Mouse (Mus musculus): Measurements from ENCODE around the gene Fam219b. TPM values are rescaled to one million over a fixed set of nuclear protein-coding genes. Genes with fewer than 3 reads are reported as not detected.

The Fam219b gene
- polyA plus RNA-seq, 2 experiments: 3.1 to 4.8 TPM

DNA sequence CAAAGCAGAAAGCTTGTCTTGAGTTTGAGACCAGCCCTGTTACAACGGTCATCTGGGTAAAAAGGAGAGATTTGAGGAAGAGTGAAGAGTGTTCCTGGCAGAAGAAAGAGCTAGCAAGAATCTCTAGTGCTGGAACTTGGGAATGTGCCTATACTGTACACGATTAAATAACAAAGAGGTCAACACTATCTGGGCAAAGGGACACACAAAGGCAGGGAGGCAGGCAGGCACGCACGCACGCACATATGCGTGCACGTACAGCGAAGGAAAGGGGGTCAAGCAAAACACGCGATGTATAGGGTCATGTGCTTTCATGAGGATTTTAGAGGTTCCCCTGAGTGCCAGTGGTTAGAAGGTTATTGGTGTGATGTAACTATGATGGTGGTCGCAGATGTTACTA lies 15.8 kb downstream of the Fam219b start:
- H3K4me2 ChIP-seq (ENCODE audit: low read depth): peak overlapping the region; percentile 79
- no peaks in the 10 kb centered on the region for H3K27me3 ChIP-seq (ENCODE audit: control insufficient read depth, insufficient read depth, low read length)
- H3K9ac ChIP-seq (replicated peaks): no peak overlapping the region
- DNase-seq (ENCODE audit: low read depth in 3 of 3, low spot score in 3 of 3) (no peak), ATAC-seq (ENCODE audit: insufficient read depth) (no peak)
- H3K36me3 ChIP-seq (replicated peaks; ENCODE audit: control insufficient read depth, insufficient read depth, low read depth): no peaks in the 10 kb centered on the region
- H3K9me3 ChIP-seq (ENCODE audit: control insufficient read depth, low read length): no peaks in the 10 kb centered on the region
- H3K27ac ChIP-seq: no peak overlapping the region
- no peak overlapping the region for H3K4me3 ChIP-seq (ENCODE audit: insufficient read depth in 1 of 2, low read depth in 2 of 2, low read length in 2 of 2)
- TF ChIP-seq CTCF (IDR thresholded peaks at IDR 0.05; ENCODE audit: low read depth) (no peak), EP300 (IDR thresholded peaks at IDR 0.05; ENCODE audit: low read depth) (no peak)
- WGBS (ENCODE audit: insufficient replicate concordance): 71% methylated on average over 11 of the region's 11 CpGs
- H3K4me1 ChIP-seq (replicated peaks; ENCODE audit: control insufficient read depth in 2 of 2, insufficient read depth in 2 of 2, low read length in 1 of 2): peaks cover 0 to 6% of the 10 kb centered on the region in 2 experiments; a peak in 3 of 4 replicates

DNA sequence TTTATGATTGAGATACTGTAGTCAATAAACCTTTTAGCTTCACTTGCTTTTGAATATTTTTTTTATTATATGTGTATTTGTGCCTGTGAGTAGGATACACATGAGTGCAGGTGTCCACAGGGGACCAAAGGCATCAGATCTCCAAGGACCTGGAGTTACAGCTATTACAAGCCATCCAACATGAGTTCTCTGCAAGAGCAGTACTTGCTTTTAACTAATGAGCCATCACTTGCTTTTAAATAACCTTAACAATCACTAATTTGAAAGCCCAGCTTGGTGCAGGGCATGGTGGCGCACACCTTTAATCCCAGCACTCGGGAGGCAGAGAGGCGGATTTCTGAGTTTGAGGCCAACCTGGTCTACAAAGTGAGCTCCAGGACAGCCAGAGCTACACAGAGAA lies 17.4 kb downstream of the Fam219b start:
- Histone ChIP-seq H3K27me3 (ENCODE audit: control insufficient read depth, insufficient read depth, low read length) (no peaks in the 10 kb centered on the region), H3K27ac (no peak overlapping the region), H3K4me3 (ENCODE audit: insufficient read depth in 1 of 2, low read depth in 2 of 2, low read length in 2 of 2) (no peak overlapping the region), H3K9me3 (ENCODE audit: control insufficient read depth, low read length) (no peaks in the 10 kb centered on the region), H3K4me2 (ENCODE audit: low read depth) (no peak overlapping the region), H3K9ac (replicated peaks) (no peak overlapping the region), H3K4me1 (replicated peaks; ENCODE audit: control insufficient read depth in 2 of 2, insufficient read depth in 2 of 2, low read length in 1 of 2) (peaks cover 0 to 6% of the 10 kb centered on the region in 2 experiments; a peak in 3 of 4 replicates), H3K36me3 (replicated peaks; ENCODE audit: control insufficient read depth, insufficient read depth, low read depth) (no peaks in the 10 kb centered on the region)
- 56% methylated on average over 3 of the region's 3 CpGs for WGBS (ENCODE audit: insufficient replicate concordance)
- DNase-seq (ENCODE audit: low read depth in 3 of 3, low spot score in 3 of 3) (no peak), ATAC-seq (ENCODE audit: insufficient read depth) (no peak)
- TF ChIP-seq CTCF (IDR thresholded peaks at IDR 0.05; ENCODE audit: low read depth) (no peak), EP300 (IDR thresholded peaks at IDR 0.05; ENCODE audit: low read depth) (no peak)

DNA sequence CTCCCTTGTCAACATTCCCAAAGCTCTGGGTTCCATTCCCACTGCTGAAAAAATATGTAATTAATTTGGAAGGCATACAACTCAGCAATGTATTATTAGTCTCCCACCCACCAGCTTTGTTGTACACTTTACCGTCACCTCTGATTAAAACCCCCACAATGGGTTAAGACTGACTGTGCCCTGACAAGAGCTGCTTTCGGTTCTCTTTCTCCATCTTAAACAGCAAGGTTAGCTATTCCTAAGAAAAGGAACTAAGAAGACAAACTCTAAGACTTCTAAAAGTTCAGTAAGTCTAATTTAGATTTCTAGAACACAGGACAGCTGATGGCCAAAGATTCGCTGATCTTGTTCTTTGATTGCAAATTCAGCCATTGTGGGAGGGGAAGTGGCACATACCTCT lies 19.9 kb downstream of the Fam219b start:
- peaks cover 14 to 15% of the 10 kb centered on the region in 2 experiments for H3K4me1 ChIP-seq (replicated peaks; ENCODE audit: control insufficient read depth in 2 of 2, insufficient read depth in 2 of 2, low read length in 1 of 2)
- DNase-seq (ENCODE audit: low read depth in 3 of 3, low spot score in 3 of 3) (no peak), ATAC-seq (ENCODE audit: insufficient read depth) (no peak)
- H3K4me2 ChIP-seq (ENCODE audit: low read depth): no peak overlapping the region
- no peak overlapping the region for H3K27ac ChIP-seq
- no peaks in the 10 kb centered on the region for H3K36me3 ChIP-seq (replicated peaks; ENCODE audit: control insufficient read depth, insufficient read depth, low read depth)
- 52% methylated on average over 3 of the region's 3 CpGs for WGBS (ENCODE audit: insufficient replicate concordance)
- no peaks in the 10 kb centered on the region for H3K27me3 ChIP-seq (ENCODE audit: control insufficient read depth, insufficient read depth, low read length)
- TF ChIP-seq EP300 (IDR thresholded peaks at IDR 0.05; ENCODE audit: low read depth): no peak
- TF ChIP-seq CTCF (IDR thresholded peaks at IDR 0.05; ENCODE audit: low read depth): no peak
- H3K4me3 ChIP-seq (ENCODE audit: insufficient read depth in 1 of 2, low read depth in 2 of 2, low read length in 2 of 2): no peak overlapping the region
- H3K9me3 ChIP-seq (ENCODE audit: control insufficient read depth, low read length): no peaks in the 10 kb centered on the region
- H3K9ac ChIP-seq (replicated peaks): no peak overlapping the region

DNA sequence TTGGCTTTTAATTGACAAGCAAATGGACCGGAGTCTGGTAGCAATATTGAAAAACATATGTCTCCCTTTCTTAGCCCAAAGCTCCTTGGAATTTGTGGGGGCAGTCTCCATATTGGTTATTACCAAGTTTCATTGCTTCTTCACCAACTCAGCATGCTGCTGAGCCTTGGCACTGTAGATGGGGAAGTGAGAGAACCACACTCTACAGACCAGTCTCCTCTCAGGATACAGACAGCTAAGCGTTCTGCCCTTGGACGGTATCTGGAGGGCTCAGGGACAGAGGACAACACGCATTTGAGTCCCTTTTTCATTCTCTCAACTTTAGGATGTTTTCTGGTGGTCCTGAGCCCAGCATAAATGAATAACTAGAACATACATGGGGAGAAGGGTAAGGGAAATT lies 21.3 kb downstream of the Fam219b start:
- Histone ChIP-seq H3K36me3 (replicated peaks; ENCODE audit: control insufficient read depth, insufficient read depth, low read depth) (no peaks in the 10 kb centered on the region), H3K27me3 (ENCODE audit: control insufficient read depth, insufficient read depth, low read length) (no peaks in the 10 kb centered on the region), H3K4me1 (replicated peaks; ENCODE audit: control insufficient read depth in 2 of 2, insufficient read depth in 2 of 2, low read length in 1 of 2) (peaks cover 16 to 18% of the 10 kb centered on the region in 2 experiments), H3K4me2 (ENCODE audit: low read depth) (no peak overlapping the region), H3K9me3 (ENCODE audit: control insufficient read depth, low read length) (no peaks in the 10 kb centered on the region), H3K4me3 (ENCODE audit: insufficient read depth in 1 of 2, low read depth in 2 of 2, low read length in 2 of 2) (no peak overlapping the region), H3K27ac (no peak overlapping the region), H3K9ac (replicated peaks) (no peak overlapping the region)
- DNase-seq (ENCODE audit: low read depth in 3 of 3, low spot score in 3 of 3): no peak
- ATAC-seq (ENCODE audit: insufficient read depth): no peak
- TF ChIP-seq CTCF (IDR thresholded peaks at IDR 0.05; ENCODE audit: low read depth) (no peak), EP300 (IDR thresholded peaks at IDR 0.05; ENCODE audit: low read depth) (no peak)
- WGBS (ENCODE audit: insufficient replicate concordance): 57% methylated on average over 4 of the region's 4 CpGs

DNA sequence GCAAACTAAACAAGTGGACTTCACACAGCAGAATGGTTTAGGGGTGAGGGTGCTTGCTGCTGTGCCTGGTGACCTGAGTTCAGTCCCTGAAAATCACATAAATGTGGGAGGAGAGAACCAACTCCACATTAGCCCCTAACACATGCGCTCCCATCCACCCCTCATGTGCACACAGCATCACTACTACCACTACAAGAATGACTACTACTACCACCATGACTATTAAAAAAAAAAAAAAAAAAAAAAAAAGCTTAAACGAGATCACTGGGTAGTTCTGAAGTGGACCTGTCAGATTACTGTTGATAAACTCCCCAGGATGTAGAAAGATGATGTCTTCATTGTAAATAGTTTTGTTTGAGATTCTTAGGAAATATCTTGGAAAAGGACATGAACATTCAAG lies 22.2 kb downstream of the Fam219b start:
- no peaks in the 10 kb centered on the region for H3K9me3 ChIP-seq (ENCODE audit: control insufficient read depth, low read length)
- no peaks in the 10 kb centered on the region for H3K27me3 ChIP-seq (ENCODE audit: control insufficient read depth, insufficient read depth, low read length)
- H3K9ac ChIP-seq (replicated peaks): no peak overlapping the region
- TF ChIP-seq EP300 (IDR thresholded peaks at IDR 0.05; ENCODE audit: low read depth) (no peak), CTCF (IDR thresholded peaks at IDR 0.05; ENCODE audit: low read depth) (no peak)
- no peak for ATAC-seq (ENCODE audit: insufficient read depth)
- peaks cover 16 to 18% of the 10 kb centered on the region in 2 experiments for H3K4me1 ChIP-seq (replicated peaks; ENCODE audit: control insufficient read depth in 2 of 2, insufficient read depth in 2 of 2, low read length in 1 of 2)
- 42% methylated on average over 2 of the region's 2 CpGs for WGBS (ENCODE audit: insufficient replicate concordance)
- no peaks in the 10 kb centered on the region for H3K36me3 ChIP-seq (replicated peaks; ENCODE audit: control insufficient read depth, insufficient read depth, low read depth)
- no peak overlapping the region for H3K4me3 ChIP-seq (ENCODE audit: insufficient read depth in 1 of 2, low read depth in 2 of 2, low read length in 2 of 2)
- no peak overlapping the region for H3K27ac ChIP-seq
- DNase-seq (ENCODE audit: low read depth in 3 of 3, low spot score in 3 of 3): no peak
- H3K4me2 ChIP-seq (ENCODE audit: low read depth): no peak overlapping the region

All from liver, embryonic 14.5 days (tissue).